Mouse (Mus musculus): ENCODE data around the gene Kcnj1. TPM values are rescaled to one million over a fixed set of nuclear protein-coding genes. Genes with fewer than 3 reads are reported as not detected.

Kcnj1 gene
- polyA plus RNA-seq, 1 experiment from 2014 or later: not detected

DNA sequence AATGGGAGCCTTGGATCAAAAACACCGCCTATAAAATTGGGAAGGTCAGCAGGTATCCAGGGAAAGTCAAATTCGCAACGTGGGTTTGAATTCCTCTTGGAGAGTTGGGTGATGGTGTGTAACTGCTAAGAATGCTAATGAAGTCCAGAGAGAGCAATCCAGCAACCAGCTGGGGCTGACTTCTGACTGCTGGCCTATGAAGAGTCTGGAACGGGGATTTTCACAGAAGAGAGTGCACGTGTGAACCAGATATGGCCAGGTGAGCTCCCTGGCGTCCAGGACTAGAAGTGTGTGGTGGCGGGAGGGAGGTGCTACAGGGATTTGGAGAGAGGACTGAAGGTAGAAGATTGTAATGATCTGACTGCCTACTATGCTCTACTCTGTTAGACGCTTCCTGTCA, 24.2 kb upstream of the Kcnj1 start:
- 54% methylated on average over 8 of the region's 8 CpGs for WGBS
- no peak for ATAC-seq
- no peak overlapping the region for H3K9ac ChIP-seq (ENCODE audit: low read length)

DNA sequence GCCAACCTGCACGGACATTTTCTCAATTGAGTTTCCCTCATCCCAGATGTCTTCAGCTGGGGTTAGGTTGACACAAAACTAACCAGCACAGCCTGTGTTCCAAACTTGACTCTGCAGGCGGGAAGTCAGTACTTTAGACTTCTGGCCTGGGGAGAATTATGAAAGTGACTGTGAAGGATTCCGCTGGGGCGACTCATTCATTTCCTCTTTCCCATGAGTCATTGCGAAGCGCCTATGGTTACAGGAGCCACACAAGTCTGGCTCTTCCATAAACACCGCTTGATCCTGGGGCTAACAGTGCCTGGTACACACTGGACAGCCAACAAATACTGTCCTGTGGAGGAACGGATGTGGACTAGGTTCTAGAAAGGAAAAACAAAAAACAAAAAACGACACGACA, 22.9 kb upstream of the Kcnj1 start:
- no peak overlapping the region for H3K27ac ChIP-seq (ENCODE audit: low read depth, low read length)
- H3K9me3 ChIP-seq (replicated peaks; ENCODE audit: control insufficient read depth, low read length): no peaks in the 10 kb centered on the region
- H3K27me3 ChIP-seq (replicated peaks; ENCODE audit: control insufficient read depth, insufficient read depth, low read length): peaks cover 20% of the 10 kb centered on the region
- no peaks in the 10 kb centered on the region for H3K4me1 ChIP-seq (ENCODE audit: control insufficient read depth, insufficient read depth, low read length)
- no peaks in the 10 kb centered on the region for H3K36me3 ChIP-seq (ENCODE audit: control insufficient read depth, insufficient read depth, low read length)
- no peak overlapping the region for H3K4me3 ChIP-seq (ENCODE audit: low read depth, low read length)
- WGBS: 92% methylated on average over 10 of the region's 10 CpGs
- no peak overlapping the region for H3K9ac ChIP-seq (ENCODE audit: low read length)
- ATAC-seq: no peak
- H3K4me2 ChIP-seq (ENCODE audit: low read length): no peak overlapping the region
- DNase-seq (ENCODE audit: low spot score): no peak

More for the DNA sequence above, 24.2 kb upstream of the Kcnj1 start:
- no peak overlapping the region for H3K4me2 ChIP-seq (ENCODE audit: low read length)
- no peak overlapping the region for H3K27ac ChIP-seq (ENCODE audit: low read depth, low read length)
- H3K9me3 ChIP-seq (replicated peaks; ENCODE audit: control insufficient read depth, low read length): no peaks in the 10 kb centered on the region
- H3K36me3 ChIP-seq (ENCODE audit: control insufficient read depth, insufficient read depth, low read length): no peaks in the 10 kb centered on the region
- peaks cover 30% of the 10 kb centered on the region for H3K27me3 ChIP-seq (replicated peaks; ENCODE audit: control insufficient read depth, insufficient read depth, low read length)
- H3K4me3 ChIP-seq (ENCODE audit: low read depth, low read length): no peak overlapping the region
- no peaks in the 10 kb centered on the region for H3K4me1 ChIP-seq (ENCODE audit: control insufficient read depth, insufficient read depth, low read length)
- DNase-seq (ENCODE audit: low spot score): no peak

DNA sequence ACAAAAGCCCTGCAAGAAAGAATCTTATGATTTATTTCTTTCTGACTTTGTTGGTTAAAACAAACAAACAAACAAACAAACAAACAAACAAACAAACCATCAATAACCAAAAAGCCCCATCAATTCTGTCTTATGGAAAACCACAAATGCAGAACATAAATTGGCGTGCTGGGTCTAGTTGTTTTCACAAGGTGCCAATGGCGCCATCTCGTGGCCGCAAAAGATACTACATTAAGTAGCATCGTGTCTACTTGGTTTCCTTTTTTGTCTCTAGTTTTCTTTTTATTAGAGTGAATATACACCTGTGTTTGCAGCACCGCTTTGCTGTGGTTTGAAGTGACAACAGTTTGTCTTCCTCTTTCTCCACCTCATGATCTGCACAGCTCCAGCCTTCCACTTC, 22.0 kb upstream of the Kcnj1 start:
- no peak overlapping the region for H3K9ac ChIP-seq (ENCODE audit: low read length)
- peaks cover 12% of the 10 kb centered on the region for H3K27me3 ChIP-seq (replicated peaks; ENCODE audit: control insufficient read depth, insufficient read depth, low read length)
- H3K4me1 ChIP-seq (ENCODE audit: control insufficient read depth, insufficient read depth, low read length): no peaks in the 10 kb centered on the region
- no peaks in the 10 kb centered on the region for H3K9me3 ChIP-seq (replicated peaks; ENCODE audit: control insufficient read depth, low read length)
- no peaks in the 10 kb centered on the region for H3K36me3 ChIP-seq (ENCODE audit: control insufficient read depth, insufficient read depth, low read length)
- no peak overlapping the region for H3K4me2 ChIP-seq (ENCODE audit: low read length)
- WGBS: 4% methylated on average over 6 of the region's 6 CpGs
- DNase-seq (ENCODE audit: low spot score) (peak; percentile 91), ATAC-seq (no peak)
- H3K4me3 ChIP-seq (ENCODE audit: low read depth, low read length): no peak overlapping the region
- no peak overlapping the region for H3K27ac ChIP-seq (ENCODE audit: low read depth, low read length)

DNA sequence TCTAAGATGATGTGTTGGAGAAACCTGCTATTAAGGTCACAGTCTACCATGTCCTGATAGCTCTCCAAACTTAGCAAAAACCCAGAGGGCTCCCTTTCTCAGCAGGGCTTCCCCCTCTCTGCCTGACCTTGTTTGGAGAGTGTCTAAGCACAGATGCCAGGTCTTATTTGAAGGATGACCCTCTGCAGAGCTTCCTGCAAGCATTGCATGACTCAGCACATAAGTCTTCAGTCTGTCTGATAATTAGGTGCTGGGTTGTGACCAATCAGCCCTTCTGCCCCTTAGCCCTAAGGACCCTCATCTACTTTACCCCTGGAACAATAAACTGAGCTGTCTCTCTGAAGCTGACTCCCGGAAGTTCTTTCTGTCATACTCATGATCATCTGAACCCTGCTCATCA, 11.5 kb upstream of the Kcnj1 start:
- no peak for ATAC-seq
- no peak overlapping the region for H3K9ac ChIP-seq (ENCODE audit: low read length)
- no peak for DNase-seq (ENCODE audit: low spot score)
- 100% methylated on average over 1 of the region's 1 CpGs for WGBS
- no peak overlapping the region for H3K4me2 ChIP-seq (ENCODE audit: low read length)
- H3K27ac ChIP-seq (ENCODE audit: low read depth, low read length): no peak overlapping the region
- no peak overlapping the region for H3K4me3 ChIP-seq (ENCODE audit: low read depth, low read length)
- no peaks in the 10 kb centered on the region for H3K4me1 ChIP-seq (ENCODE audit: control insufficient read depth, insufficient read depth, low read length)
- H3K9me3 ChIP-seq (replicated peaks; ENCODE audit: control insufficient read depth, low read length): no peaks in the 10 kb centered on the region
- no peaks in the 10 kb centered on the region for H3K36me3 ChIP-seq (ENCODE audit: control insufficient read depth, insufficient read depth, low read length)
- no peaks in the 10 kb centered on the region for H3K27me3 ChIP-seq (replicated peaks; ENCODE audit: control insufficient read depth, insufficient read depth, low read length)

DNA sequence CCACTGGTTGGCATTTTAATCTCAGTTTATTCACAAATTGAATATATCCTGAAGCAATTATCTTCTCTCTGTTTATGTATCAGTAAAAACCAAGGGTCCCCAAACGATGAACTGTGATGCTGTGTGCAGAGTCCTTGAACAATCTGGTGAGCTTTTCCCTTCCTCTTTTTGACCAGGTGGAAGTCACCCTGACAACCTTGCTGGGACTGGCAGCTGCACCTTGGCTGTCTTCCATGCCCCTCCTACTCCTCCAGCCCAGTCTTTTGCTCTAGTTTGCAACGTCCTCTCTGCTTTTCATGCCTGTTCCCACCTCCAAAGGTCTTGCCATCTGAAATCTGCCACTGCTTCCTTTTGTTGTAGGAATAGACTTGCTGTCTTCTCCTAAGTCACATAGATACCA, 3.5 kb upstream of the Kcnj1 start:
- Histone ChIP-seq H3K4me3 (ENCODE audit: low read depth, low read length) (no peak overlapping the region), H3K36me3 (ENCODE audit: control insufficient read depth, insufficient read depth, low read length) (no peaks in the 10 kb centered on the region), H3K4me1 (ENCODE audit: control insufficient read depth, insufficient read depth, low read length) (0 out of 2 replicates have a peak, but pooled peaks cover 5% of the 10 kb centered on the region), H3K4me2 (ENCODE audit: low read length) (no peak overlapping the region), H3K27me3 (replicated peaks; ENCODE audit: control insufficient read depth, insufficient read depth, low read length) (no peaks in the 10 kb centered on the region), H3K9ac (ENCODE audit: low read length) (no peak overlapping the region), H3K9me3 (replicated peaks; ENCODE audit: control insufficient read depth, low read length) (no peaks in the 10 kb centered on the region), H3K27ac (ENCODE audit: low read depth, low read length) (no peak overlapping the region)
- no peak for DNase-seq (ENCODE audit: low spot score)
- ATAC-seq: no peak
- 30% methylated on average over 2 of the region's 2 CpGs for WGBS

DNA sequence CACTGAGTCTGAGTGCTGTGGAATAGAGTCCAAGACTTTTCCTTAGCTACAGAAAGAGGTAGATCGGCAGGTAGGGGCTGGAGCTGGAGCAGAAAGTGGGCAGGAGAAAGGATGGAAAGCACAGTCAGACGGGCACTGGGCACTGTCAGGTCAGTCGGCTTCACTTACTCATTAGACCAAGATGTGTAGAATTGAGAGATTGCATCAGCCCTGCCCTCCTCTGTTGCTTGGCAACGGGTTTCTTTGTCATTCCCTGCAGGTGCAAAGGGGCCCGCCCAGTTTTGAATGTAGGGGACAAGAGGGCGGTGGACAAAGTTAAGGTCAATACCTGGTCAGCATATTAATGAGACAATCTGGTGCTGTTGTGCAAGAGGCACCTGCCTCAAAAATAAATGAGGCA, 2.9 kb upstream of the Kcnj1 start:
- no peak overlapping the region for H3K27ac ChIP-seq (ENCODE audit: low read depth, low read length)
- DNase-seq (ENCODE audit: low spot score) (no peak), ATAC-seq (no peak)
- H3K27me3 ChIP-seq (replicated peaks; ENCODE audit: control insufficient read depth, insufficient read depth, low read length): no peaks in the 10 kb centered on the region
- no peaks in the 10 kb centered on the region for H3K36me3 ChIP-seq (ENCODE audit: control insufficient read depth, insufficient read depth, low read length)
- H3K4me3 ChIP-seq (ENCODE audit: low read depth, low read length): no peak overlapping the region
- 19% methylated on average over 6 of the region's 6 CpGs for WGBS
- no peak overlapping the region for H3K9ac ChIP-seq (ENCODE audit: low read length)
- H3K4me1 ChIP-seq (ENCODE audit: control insufficient read depth, insufficient read depth, low read length): 0 out of 2 replicates have a peak, but pooled peaks cover 5% of the 10 kb centered on the region
- H3K9me3 ChIP-seq (replicated peaks; ENCODE audit: control insufficient read depth, low read length): no peaks in the 10 kb centered on the region
- H3K4me2 ChIP-seq (ENCODE audit: low read length): no peak overlapping the region

DNA sequence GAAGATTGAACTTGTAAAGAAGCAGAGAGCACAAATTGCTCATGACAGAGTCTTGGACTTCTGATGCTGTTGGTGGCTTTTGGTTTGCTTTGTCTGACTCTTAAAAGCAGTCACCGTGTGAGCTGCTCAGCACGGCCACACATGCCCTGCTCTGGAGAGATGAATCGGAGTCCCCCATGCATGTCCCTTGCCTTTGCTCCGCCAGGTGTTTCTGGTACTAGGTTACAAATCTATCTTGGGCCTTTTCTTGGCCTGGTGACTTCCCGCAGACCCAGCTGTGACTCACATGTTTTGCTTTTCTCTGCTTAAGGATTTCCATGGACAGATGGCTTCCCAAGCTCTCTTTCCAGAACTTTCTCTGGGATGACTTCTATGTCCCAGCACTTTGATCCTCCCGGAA, 1.4 kb downstream of the Kcnj1 start:
- Histone ChIP-seq H3K4me2 (ENCODE audit: low read length) (no peak overlapping the region), H3K9ac (ENCODE audit: low read length) (no peak overlapping the region), H3K4me1 (ENCODE audit: control insufficient read depth, insufficient read depth, low read length) (0 out of 2 replicates have a peak, but pooled peaks cover 5% of the 10 kb centered on the region), H3K36me3 (ENCODE audit: control insufficient read depth, insufficient read depth, low read length) (no peaks in the 10 kb centered on the region), H3K27me3 (replicated peaks; ENCODE audit: control insufficient read depth, insufficient read depth, low read length) (no peaks in the 10 kb centered on the region), H3K9me3 (replicated peaks; ENCODE audit: control insufficient read depth, low read length) (no peaks in the 10 kb centered on the region), H3K4me3 (ENCODE audit: low read depth, low read length) (no peak overlapping the region), H3K27ac (ENCODE audit: low read depth, low read length) (no peak overlapping the region)
- ATAC-seq: no peak
- WGBS: 96% methylated on average over 6 of the region's 6 CpGs
- no peak for DNase-seq (ENCODE audit: low spot score)

DNA sequence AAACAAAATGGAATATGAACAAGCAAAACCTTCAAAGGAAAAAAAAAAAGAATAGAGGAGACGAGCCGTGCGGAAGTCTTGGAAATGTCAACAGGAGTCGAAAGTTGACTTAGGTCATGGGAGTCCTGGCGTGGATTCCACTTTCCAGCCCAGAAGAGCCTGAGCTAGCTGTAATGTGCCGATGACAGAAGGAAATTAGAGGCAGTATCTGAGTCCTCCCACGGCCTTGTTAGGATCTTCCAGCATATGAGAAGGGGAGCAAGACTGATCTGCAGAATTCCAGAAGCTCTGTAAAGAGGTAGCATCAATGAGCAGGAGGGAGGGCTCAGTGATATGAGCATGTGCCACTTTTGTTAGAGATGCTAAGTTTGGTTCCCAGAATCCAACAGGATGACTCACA, 3.7 kb downstream of the Kcnj1 start:
- Histone ChIP-seq H3K4me3 (ENCODE audit: low read depth, low read length) (no peak overlapping the region), H3K36me3 (ENCODE audit: control insufficient read depth, insufficient read depth, low read length) (no peaks in the 10 kb centered on the region), H3K9me3 (replicated peaks; ENCODE audit: control insufficient read depth, low read length) (no peaks in the 10 kb centered on the region), H3K27me3 (replicated peaks; ENCODE audit: control insufficient read depth, insufficient read depth, low read length) (no peaks in the 10 kb centered on the region), H3K4me2 (ENCODE audit: low read length) (no peak overlapping the region), H3K27ac (ENCODE audit: low read depth, low read length) (no peak overlapping the region), H3K9ac (ENCODE audit: low read length) (no peak overlapping the region), H3K4me1 (ENCODE audit: control insufficient read depth, insufficient read depth, low read length) (no peaks in the 10 kb centered on the region)
- no peak for DNase-seq (ENCODE audit: low spot score)
- no peak for ATAC-seq
- 91% methylated on average over 7 of the region's 7 CpGs for WGBS

DNA sequence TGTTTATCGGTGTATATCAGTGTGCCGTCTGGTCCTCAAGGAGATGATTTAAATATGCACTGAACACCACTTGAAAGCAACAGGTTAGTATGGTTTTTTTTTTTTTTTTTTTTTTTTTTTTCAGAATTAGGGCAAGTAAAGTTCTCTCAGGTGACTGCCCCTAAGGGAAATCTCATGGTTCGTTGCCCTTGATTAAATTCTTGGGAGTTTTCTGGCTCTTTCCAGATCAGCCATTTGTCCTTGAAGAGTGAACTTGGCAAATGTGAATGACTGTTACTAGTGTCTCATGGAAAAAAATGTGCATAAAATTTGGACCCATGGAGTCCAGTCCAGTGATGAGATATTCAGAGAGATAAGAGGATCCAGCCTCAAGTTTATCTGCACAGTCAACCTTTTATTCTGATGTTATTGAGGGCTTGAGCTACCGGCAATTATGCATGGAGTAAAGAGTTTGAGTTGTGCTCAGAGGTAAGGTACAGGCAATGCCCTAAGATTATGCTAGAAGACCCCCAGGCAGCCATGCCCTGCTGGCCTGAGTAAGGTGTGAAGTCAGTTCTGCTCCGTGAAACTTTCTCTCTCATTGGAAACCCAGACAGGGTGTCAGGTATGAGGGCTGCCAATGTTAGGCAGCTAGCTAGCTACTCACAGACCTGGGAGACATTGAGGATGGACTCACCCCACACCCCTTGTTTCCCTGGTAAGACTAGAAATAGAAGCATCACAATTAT, 4.7 kb downstream of the Kcnj1 start:
- Histone ChIP-seq H3K36me3 (ENCODE audit: control insufficient read depth, insufficient read depth, low read length) (no peaks in the 10 kb centered on the region), H3K4me2 (ENCODE audit: low read length) (no peak overlapping the region), H3K4me1 (ENCODE audit: control insufficient read depth, insufficient read depth, low read length) (no peaks in the 10 kb centered on the region), H3K9ac (ENCODE audit: low read length) (no peak overlapping the region), H3K27me3 (replicated peaks; ENCODE audit: control insufficient read depth, insufficient read depth, low read length) (no peaks in the 10 kb centered on the region), H3K4me3 (ENCODE audit: low read depth, low read length) (no peak overlapping the region), H3K9me3 (replicated peaks; ENCODE audit: control insufficient read depth, low read length) (no peaks in the 10 kb centered on the region), H3K27ac (ENCODE audit: low read depth, low read length) (no peak overlapping the region)
- DNase-seq (ENCODE audit: low spot score): no peak
- WGBS: 84% methylated on average over 5 of the region's 5 CpGs
- ATAC-seq: no peak
